Mouse (Mus musculus): ENCODE measurements around the gene Gga1. TPM values are rescaled to one million over a fixed set of nuclear protein-coding genes. Genes with fewer than 3 reads are reported as not detected.
"Not testable (repeated sequence)": the region's sequence is repeated elsewhere in the genome, so short reads cannot be mapped to it uniquely, and the experiment has no call there.

Gga1 gene
- polyA plus RNA-seq, 1 experiment from 2014 or later: 47.1 TPM

- WGBS: 74% methylated on average over 7 of the region's 7 CpGs
- not testable (repeated sequence) for ATAC-seq (ENCODE audit: insufficient read depth, low FRiP score, low read depth); H3K27me3 ChIP-seq (replicated peaks); H3K36me3 ChIP-seq; H3K4me2 ChIP-seq; H3K9ac ChIP-seq; H3K9me3 ChIP-seq; H3K4me3 ChIP-seq (replicated peaks)
- H3K27ac ChIP-seq: peak overlapping the region; percentile 96
- H3K4me1 ChIP-seq: peaks cover 50% of the 10 kb centered on the region
Observed at GRCm38 (mm10) chr15:78846805-78847204, 30.2 kb upstream of the Gga1 start.

- Histone ChIP-seq H3K9ac (no peak overlapping the region), H3K4me2 (no peak overlapping the region), H3K27me3 (replicated peaks) (no peaks in the 10 kb centered on the region), H3K4me3 (replicated peaks) (no peak overlapping the region), H3K9me3 (no peaks in the 10 kb centered on the region), H3K4me1 (peaks cover 48% of the 10 kb centered on the region), H3K27ac (peak overlapping the region; percentile 91), H3K36me3 (no peaks in the 10 kb centered on the region)
- no peak for ATAC-seq (ENCODE audit: insufficient read depth, low FRiP score, low read depth)
- 23% methylated on average over 5 of the region's 5 CpGs for WGBS
Observed at GRCm38 (mm10) chr15:78848467-78848866, 28.5 kb upstream of the Gga1 start.

GRCm38 (mm10) chr15:78849485-78849884 is 27.5 kb upstream of the Gga1 start:
- H3K9ac ChIP-seq: no peak overlapping the region
- ATAC-seq (ENCODE audit: insufficient read depth, low FRiP score, low read depth): no peak
- peaks cover 44% of the 10 kb centered on the region for H3K4me1 ChIP-seq
- H3K27me3 ChIP-seq (replicated peaks): no peaks in the 10 kb centered on the region
- peak overlapping the region; percentile 91 for H3K27ac ChIP-seq
- no peak overlapping the region for H3K4me3 ChIP-seq (replicated peaks)
- no peaks in the 10 kb centered on the region for H3K9me3 ChIP-seq
- no peak overlapping the region for H3K4me2 ChIP-seq
- no peaks in the 10 kb centered on the region for H3K36me3 ChIP-seq
- 73% methylated on average over 12 of the region's 12 CpGs for WGBS

GRCm38 (mm10) chr15:78850059-78850824 is 26.7 kb upstream of the Gga1 start:
- peaks cover 39% of the 10 kb centered on the region for H3K4me1 ChIP-seq
- no peak overlapping the region for H3K9ac ChIP-seq
- 56% methylated on average over 14 of the region's 15 CpGs for WGBS

GRCm38 (mm10) chr15:78850944-78851343 is 26.0 kb upstream of the Gga1 start:
- no peaks in the 10 kb centered on the region for H3K27me3 ChIP-seq (replicated peaks)
- no peaks in the 10 kb centered on the region for H3K9me3 ChIP-seq
- 41% methylated on average over 6 of the region's 6 CpGs for WGBS
- H3K4me1 ChIP-seq: peaks cover 32% of the 10 kb centered on the region
- no peak overlapping the region for H3K9ac ChIP-seq
- H3K27ac ChIP-seq: peak overlapping the region; percentile 91
- no peaks in the 10 kb centered on the region for H3K36me3 ChIP-seq
- no peak overlapping the region for H3K4me2 ChIP-seq
- no peak for ATAC-seq (ENCODE audit: insufficient read depth, low FRiP score, low read depth)
- H3K4me3 ChIP-seq (replicated peaks): no peak overlapping the region

More at GRCm38 (mm10) chr15:78850059-78850824, 26.7 kb upstream of the Gga1 start:
- Histone ChIP-seq H3K9me3 (no peaks in the 10 kb centered on the region), H3K4me3 (replicated peaks) (no peak overlapping the region), H3K27me3 (replicated peaks) (no peaks in the 10 kb centered on the region), H3K4me2 (no peak overlapping the region), H3K27ac (peak overlapping the region; percentile 91), H3K36me3 (no peaks in the 10 kb centered on the region)
- peak; percentile 74 for ATAC-seq (ENCODE audit: insufficient read depth, low FRiP score, low read depth)

GRCm38 (mm10) chr15:78851505-78852153 is 25.4 kb upstream of the Gga1 start:
- H3K4me2 ChIP-seq: peak overlapping the region; percentile 24; the same call in 1 of the 2 replicates
- H3K9ac ChIP-seq: no peak overlapping the region
- WGBS: 8% methylated on average over 13 of the region's 13 CpGs
- peaks cover 28% of the 10 kb centered on the region for H3K4me1 ChIP-seq
- ATAC-seq (ENCODE audit: insufficient read depth, low FRiP score, low read depth): peak; percentile 74
- no peak overlapping the region for H3K4me3 ChIP-seq (replicated peaks)
- no peaks in the 10 kb centered on the region for H3K36me3 ChIP-seq
- no peaks in the 10 kb centered on the region for H3K9me3 ChIP-seq
- no peaks in the 10 kb centered on the region for H3K27me3 ChIP-seq (replicated peaks)
- peak overlapping the region; percentile 91 for H3K27ac ChIP-seq

GRCm38 (mm10) chr15:78855303-78855965 is 21.6 kb upstream of the Gga1 start, which contains the start of gene Lgals2:
Lgals2 (minus strand) TSS chr15:78855529.
- 64% methylated on average over 8 of the region's 8 CpGs for WGBS
- H3K36me3 ChIP-seq: no peaks in the 10 kb centered on the region
- H3K4me3 ChIP-seq (replicated peaks): no peak within 1 kb of the TSS; the same call in 1 of the 2 replicates
- no peak for ATAC-seq (ENCODE audit: insufficient read depth, low FRiP score, low read depth)
- H3K27me3 ChIP-seq (replicated peaks): no peaks in the 10 kb centered on the region
- H3K27ac ChIP-seq: no peak within 1 kb of the TSS
- no peak within 1 kb of the TSS for H3K9ac ChIP-seq
- H3K9me3 ChIP-seq: no peaks in the 10 kb centered on the region
- no peak within 1 kb of the TSS for H3K4me2 ChIP-seq
- H3K4me1 ChIP-seq: peaks cover 12% of the 10 kb centered on the region

GRCm38 (mm10) chr15:78857009-78857408 is 20.0 kb upstream of the Gga1 start:
- Histone ChIP-seq H3K27ac (no peak overlapping the region), H3K4me1 (no peaks in the 10 kb centered on the region), H3K9ac (no peak overlapping the region), H3K4me3 (replicated peaks) (no peak overlapping the region), H3K4me2 (no peak overlapping the region), H3K36me3 (no peaks in the 10 kb centered on the region), H3K27me3 (replicated peaks) (no peaks in the 10 kb centered on the region), H3K9me3 (no peaks in the 10 kb centered on the region)
- no peak for ATAC-seq (ENCODE audit: insufficient read depth, low FRiP score, low read depth)
- WGBS: 74% methylated on average over 7 of the region's 7 CpGs

- Histone ChIP-seq H3K4me1 (peaks cover 6% of the 10 kb centered on the region; the same call in 1 of the 2 replicates), H3K9me3 (no peaks in the 10 kb centered on the region), H3K27ac (no peak overlapping the region), H3K36me3 (no peaks in the 10 kb centered on the region), H3K27me3 (replicated peaks) (no peaks in the 10 kb centered on the region), H3K9ac (no peak overlapping the region), H3K4me3 (replicated peaks) (no peak overlapping the region), H3K4me2 (no peak overlapping the region)
- 66% methylated on average over 4 of the region's 4 CpGs for WGBS
- ATAC-seq (ENCODE audit: insufficient read depth, low FRiP score, low read depth): no peak
Observed at GRCm38 (mm10) chr15:78859311-78859710, 17.7 kb upstream of the Gga1 start.

- 57% methylated on average over 6 of the region's 6 CpGs for WGBS
- no peaks in the 10 kb centered on the region for H3K27me3 ChIP-seq (replicated peaks)
- no peak overlapping the region for H3K4me2 ChIP-seq
- no peak overlapping the region for H3K27ac ChIP-seq
- no peaks in the 10 kb centered on the region for H3K36me3 ChIP-seq
- no peak for ATAC-seq (ENCODE audit: insufficient read depth, low FRiP score, low read depth)
- peaks cover 6% of the 10 kb centered on the region; the same call in 1 of the 2 replicates for H3K4me1 ChIP-seq
- H3K4me3 ChIP-seq (replicated peaks): no peak overlapping the region
- H3K9me3 ChIP-seq: no peaks in the 10 kb centered on the region
- H3K9ac ChIP-seq: no peak overlapping the region
Observed at GRCm38 (mm10) chr15:78859714-78860113, 17.3 kb upstream of the Gga1 start.

GRCm38 (mm10) chr15:78862280-78862679 is 14.7 kb upstream of the Gga1 start:
- H3K4me3 ChIP-seq (replicated peaks): no peak overlapping the region
- H3K4me2 ChIP-seq: no peak overlapping the region
- no peaks in the 10 kb centered on the region for H3K36me3 ChIP-seq
- H3K9me3 ChIP-seq: no peaks in the 10 kb centered on the region
- WGBS: 79% methylated on average over 5 of the region's 5 CpGs
- H3K9ac ChIP-seq: no peak overlapping the region
- no peaks in the 10 kb centered on the region for H3K27me3 ChIP-seq (replicated peaks)
- no peak for ATAC-seq (ENCODE audit: insufficient read depth, low FRiP score, low read depth)
- peaks cover 6% of the 10 kb centered on the region; the same call in 1 of the 2 replicates for H3K4me1 ChIP-seq
- no peak overlapping the region for H3K27ac ChIP-seq

GRCm38 (mm10) chr15:78863154-78863553 is 13.8 kb upstream of the Gga1 start:
- no peaks in the 10 kb centered on the region for H3K27me3 ChIP-seq (replicated peaks)
- WGBS: 56% methylated on average over 2 of the region's 2 CpGs
- no peaks in the 10 kb centered on the region for H3K9me3 ChIP-seq
- H3K4me1 ChIP-seq: peaks cover 12% of the 10 kb centered on the region
- no peak for ATAC-seq (ENCODE audit: insufficient read depth, low FRiP score, low read depth)
- H3K36me3 ChIP-seq: no peaks in the 10 kb centered on the region
- H3K4me2 ChIP-seq: no peak overlapping the region
- no peak overlapping the region for H3K4me3 ChIP-seq (replicated peaks)
- H3K27ac ChIP-seq: no peak overlapping the region
- H3K9ac ChIP-seq: no peak overlapping the region

Measured in stomach, embryonic 15.5 days (tissue).